Mouse (Mus musculus) liver, embryonic 13.5 days (tissue): ENCODE data around the gene Esrrg. TPM values are rescaled to one million over a fixed set of nuclear protein-coding genes. Genes with fewer than 3 reads are reported as not detected.
A peak's percentile ranks its signal among the peaks of the same experiment; 100 is the strongest.

Experiments
- ATAC-seq: fragments of 200-750 bp; cut with Nextera tagmentation; 2 replicates; pipeline ENCODE4 v1.8.0; 2017; ENCODE audit warnings: low read depth, mild to moderate bottlenecking, moderate number of reproducible peaks, moderate library complexity
- DNase-seq: peaks from one replicate; pipeline ENCODE4 v3.0.0; 2022
- H3K27ac ChIP-seq: fragments of 300-500 bp; sonication (generic); 2 replicates; pipeline ENCODE4 v1.5.1; 2015; ENCODE audit warnings: moderate library complexity, mild to moderate bottlenecking, inconsistent platforms
- H3K27me3 ChIP-seq: fragments of 300-500 bp; sonication (generic); 2 replicates; pipeline ENCODE4 v1.6.1; 2015; ENCODE audit warnings: mild to moderate bottlenecking, inconsistent platforms
- H3K36me3 ChIP-seq: fragments of 300-500 bp; sonication (generic); 2 replicates; pipeline ENCODE4 v1.6.1; 2015; ENCODE audit warnings: mild to moderate bottlenecking, inconsistent platforms
- H3K4me1 ChIP-seq: fragments of 300-500 bp; sonication (generic); replicated peaks from 2 replicates; pipeline ENCODE4 v1.6.1; 2015; ENCODE audit warnings: inconsistent platforms
- H3K4me2 ChIP-seq: fragments of 300-500 bp; sonication (generic); 2 replicates; pipeline ENCODE4 v1.6.1; 2015; ENCODE audit warnings: inconsistent platforms, mild to moderate bottlenecking, moderate library complexity
- H3K4me3 ChIP-seq: fragments of 300-500 bp; sonication (generic); replicated peaks from 2 replicates; pipeline ENCODE4 v1.5.1; 2015; ENCODE audit warnings: mild to moderate bottlenecking, inconsistent platforms
- H3K9ac ChIP-seq: fragments of 300-500 bp; sonication (generic); 2 replicates; pipeline ENCODE4 v1.6.1; 2015; ENCODE audit warnings: mild to moderate bottlenecking, inconsistent platforms
- H3K9me3 ChIP-seq: fragments of 300-500 bp; sonication (generic); replicated peaks from 2 replicates; pipeline ENCODE4 v1.6.1; 2016; ENCODE audit warnings: inconsistent platforms
- WGBS: fragments of 180-500 bp; shearing (Covaris S2); methylation state at CpG from one replicate; pipeline ENCODE4 v1.1.7; 2015; ENCODE audit not compliant: insufficient replicate concordance; 5-methylcytosine and 5-hydroxymethylcytosine counted together
- polyA plus RNA-seq: library from polyadenylated mRNA; unstranded; fragments of >200 nt; fragmentation: Nextera tagmentation; extraction: Ambion mirVana; gene quantifications from 2 replicates; pipeline ENCODE4 v1.2.1, GENCODE M21; 2015

Gene Esrrg
- polyA plus RNA-seq, 1 experiment from 2014 or later, result 0.06 TPM

GRCm38 (mm10) chr1:188151066-188151465, 542.5 kb downstream of the Esrrg start:
- Histone ChIP-seq H3K9me3 (no peaks in the 10 kb centered on the region), H3K36me3 (no peaks in the 10 kb centered on the region), H3K4me2 (no peak overlapping the region), H3K9ac (no peak overlapping the region), H3K4me1 (peaks cover 12% of the 10 kb centered on the region; the same call in 1 of the 2 replicates), H3K27me3 (no peaks in the 10 kb centered on the region), H3K4me3 (no peak overlapping the region), H3K27ac (no peak overlapping the region)
- ATAC-seq, result no peak
- WGBS, result 83% methylated on average over 8 of the region's 8 CpGs
- no peak for DNase-seq

- WGBS, result 76% methylated on average over 2 of the region's 2 CpGs
- ATAC-seq, result no peak
- Histone ChIP-seq H3K36me3 (no peaks in the 10 kb centered on the region), H3K9ac (no peak overlapping the region), H3K27me3 (no peaks in the 10 kb centered on the region), H3K27ac (no peak overlapping the region), H3K4me3 (no peak overlapping the region), H3K4me1 (peaks cover 12% of the 10 kb centered on the region; the same call in 1 of the 2 replicates), H3K4me2 (no peak overlapping the region), H3K9me3 (no peaks in the 10 kb centered on the region)
- DNase-seq, result no peak
These were observed 543.4 kb downstream of the Esrrg start for GRCm38 (mm10) chr1:188152011-188152410.

GRCm38 (mm10) chr1:188153665-188154064, 545.1 kb downstream of the Esrrg start:
- Histone ChIP-seq H3K9ac (no peak overlapping the region), H3K4me1 (peaks cover 12% of the 10 kb centered on the region; the same call in 1 of the 2 replicates), H3K36me3 (no peaks in the 10 kb centered on the region), H3K27me3 (no peaks in the 10 kb centered on the region), H3K9me3 (no peaks in the 10 kb centered on the region), H3K4me3 (no peak overlapping the region), H3K27ac (no peak overlapping the region), H3K4me2 (no peak overlapping the region)
- DNase-seq, result no peak
- ATAC-seq, result no peak
- 52% methylated on average over 2 of the region's 2 CpGs for WGBS

GRCm38 (mm10) chr1:188154466-188155110, 546.0 kb downstream of the Esrrg start:
- WGBS, result 49% methylated on average over 14 of the region's 14 CpGs
- peak; percentile 85 for ATAC-seq
- H3K9me3 ChIP-seq, result no peaks in the 10 kb centered on the region
- peaks cover 12% of the 10 kb centered on the region; the same call in 1 of the 2 replicates for H3K4me1 ChIP-seq
- no peaks in the 10 kb centered on the region for H3K27me3 ChIP-seq
- no peak overlapping the region for H3K4me3 ChIP-seq
- no peak overlapping the region for H3K9ac ChIP-seq
- peak overlapping the region; percentile 36; the same call in 1 of the 2 replicates for H3K4me2 ChIP-seq
- DNase-seq, result peak; percentile 10
- H3K36me3 ChIP-seq, result no peaks in the 10 kb centered on the region
- H3K27ac ChIP-seq, result no peak overlapping the region

- Histone ChIP-seq H3K4me3 (no peak overlapping the region), H3K4me2 (no peak overlapping the region), H3K27ac (no peak overlapping the region), H3K4me1 (peaks cover 12% of the 10 kb centered on the region; the same call in 1 of the 2 replicates), H3K9ac (no peak overlapping the region), H3K27me3 (no peaks in the 10 kb centered on the region), H3K36me3 (no peaks in the 10 kb centered on the region), H3K9me3 (no peaks in the 10 kb centered on the region)
- DNase-seq (no peak), ATAC-seq (no peak)
- 77% methylated on average over 22 of the region's 22 CpGs for WGBS
These were observed 546.7 kb downstream of the Esrrg start for GRCm38 (mm10) chr1:188155135-188155779.

- Histone ChIP-seq H3K9ac (no peak overlapping the region), H3K27ac (no peak overlapping the region), H3K9me3 (no peaks in the 10 kb centered on the region), H3K4me1 (peaks cover 12% of the 10 kb centered on the region; the same call in 1 of the 2 replicates), H3K4me2 (no peak overlapping the region), H3K27me3 (no peaks in the 10 kb centered on the region), H3K4me3 (no peak overlapping the region), H3K36me3 (no peaks in the 10 kb centered on the region)
- ATAC-seq (no peak), DNase-seq (no peak)
- WGBS, result 83% methylated on average over 5 of the region's 5 CpGs
These were observed 547.9 kb downstream of the Esrrg start for GRCm38 (mm10) chr1:188156520-188156919.

- WGBS, result 46% methylated on average over 7 of the region's 7 CpGs
- H3K9ac ChIP-seq, result no peak overlapping the region
- no peak overlapping the region for H3K4me3 ChIP-seq
- H3K36me3 ChIP-seq, result no peaks in the 10 kb centered on the region
- peaks cover 12% of the 10 kb centered on the region; the same call in 1 of the 2 replicates for H3K4me1 ChIP-seq
- H3K27me3 ChIP-seq, result no peaks in the 10 kb centered on the region
- no peak overlapping the region for H3K27ac ChIP-seq
- H3K4me2 ChIP-seq, result no peak overlapping the region
- H3K9me3 ChIP-seq, result no peaks in the 10 kb centered on the region
- ATAC-seq, result no peak
- DNase-seq, result no peak
These were observed 548.8 kb downstream of the Esrrg start for GRCm38 (mm10) chr1:188157237-188157955.

- Histone ChIP-seq H3K36me3 (no peaks in the 10 kb centered on the region), H3K9me3 (no peaks in the 10 kb centered on the region), H3K27me3 (no peaks in the 10 kb centered on the region), H3K4me2 (no peak overlapping the region), H3K4me1 (peaks cover 11% of the 10 kb centered on the region; the same call in 1 of the 2 replicates), H3K9ac (no peak overlapping the region), H3K4me3 (no peak overlapping the region), H3K27ac (no peak overlapping the region)
- ATAC-seq (no peak), DNase-seq (no peak)
- WGBS, result 57% methylated on average over 1 of the region's 1 CpGs
These were observed 550.1 kb downstream of the Esrrg start for GRCm38 (mm10) chr1:188158675-188159074.

GRCm38 (mm10) chr1:188159108-188159507, 550.5 kb downstream of the Esrrg start:
- no peak for DNase-seq
- WGBS, result 66% methylated on average over 2 of the region's 2 CpGs
- ATAC-seq, result no peak
- H3K4me1 ChIP-seq, result peaks cover 7% of the 10 kb centered on the region; the same call in 1 of the 2 replicates
- no peaks in the 10 kb centered on the region for H3K27me3 ChIP-seq
- H3K27ac ChIP-seq, result no peak overlapping the region
- no peaks in the 10 kb centered on the region for H3K9me3 ChIP-seq
- H3K4me3 ChIP-seq, result no peak overlapping the region
- no peaks in the 10 kb centered on the region for H3K36me3 ChIP-seq
- H3K4me2 ChIP-seq, result no peak overlapping the region
- no peak overlapping the region for H3K9ac ChIP-seq

GRCm38 (mm10) chr1:188163058-188163457, 554.5 kb downstream of the Esrrg start:
- no peak overlapping the region for H3K9ac ChIP-seq
- DNase-seq (no peak), ATAC-seq (no peak)
- H3K27ac ChIP-seq, result no peak overlapping the region
- H3K4me3 ChIP-seq, result no peak overlapping the region
- no peak overlapping the region for H3K4me2 ChIP-seq
- H3K4me1 ChIP-seq, result no peaks in the 10 kb centered on the region
- H3K27me3 ChIP-seq, result no peaks in the 10 kb centered on the region
- no peaks in the 10 kb centered on the region for H3K9me3 ChIP-seq
- H3K36me3 ChIP-seq, result no peaks in the 10 kb centered on the region

- Histone ChIP-seq H3K9ac (no peak overlapping the region), H3K27me3 (no peaks in the 10 kb centered on the region), H3K4me3 (no peak overlapping the region), H3K9me3 (no peaks in the 10 kb centered on the region), H3K4me2 (no peak overlapping the region), H3K4me1 (no peaks in the 10 kb centered on the region), H3K36me3 (no peaks in the 10 kb centered on the region), H3K27ac (no peak overlapping the region)
- ATAC-seq, result no peak
- 30% methylated on average over 6 of the region's 6 CpGs for WGBS
- DNase-seq, result no peak
These were observed 555.7 kb downstream of the Esrrg start for GRCm38 (mm10) chr1:188164251-188164650.
